Mouse (Mus musculus) ZHBTc4 (cell line): ENCODE data around the gene Amfr.
A peak's percentile ranks its signal among the peaks of the same experiment; 100 is the strongest.

Experiments used
- DNase-seq: peaks from one replicate; pipeline ENCODE4 v3.0.0-alpha.2; 2011; ENCODE audit warnings: low read depth, low spot score

The Amfr gene

DNA sequence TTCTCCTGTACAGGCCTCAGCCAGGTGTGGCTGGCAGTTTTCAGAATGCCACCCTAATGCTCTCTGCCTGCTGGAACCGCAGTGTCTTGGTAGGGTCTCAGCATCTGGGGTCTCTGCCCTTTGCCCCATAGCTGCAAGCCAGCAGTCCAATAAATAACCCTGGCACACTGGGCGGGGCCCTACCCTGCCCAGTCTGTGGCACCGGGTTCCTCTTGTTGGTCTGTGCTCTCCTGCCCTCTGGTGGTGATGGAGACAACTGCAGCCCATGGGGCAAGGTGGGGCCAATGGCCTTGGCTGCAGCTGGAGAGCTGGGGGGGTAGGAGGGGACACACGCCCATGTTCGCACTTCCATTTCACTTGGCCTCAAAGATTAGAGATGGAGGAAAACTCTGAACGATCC is 79.8 kb downstream of the Amfr start:
- DNase-seq: peak; percentile 68

GRCm38 (mm10) chr8:93931336-93931735 is 81.3 kb downstream of the Amfr start:
- no peak for DNase-seq

DNA sequence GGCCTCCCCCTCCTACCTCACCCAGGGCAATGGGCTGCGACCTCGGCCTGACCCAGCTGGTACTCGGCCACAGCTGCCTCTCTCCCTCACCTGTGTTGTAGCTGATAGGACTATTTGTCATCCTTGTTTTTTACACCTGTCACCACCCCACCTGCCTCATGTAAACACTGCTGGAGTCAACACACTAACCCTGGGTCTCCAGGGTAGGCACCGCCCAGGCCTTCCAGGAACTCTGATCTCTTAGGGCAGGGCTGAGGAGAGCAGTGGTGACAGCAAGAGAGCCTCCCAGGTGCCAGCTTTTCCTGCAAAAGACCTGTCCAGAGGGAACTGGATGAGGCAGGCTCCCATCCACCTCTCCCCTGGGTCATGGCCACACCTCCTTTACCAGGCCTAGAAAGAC is 83.4 kb downstream of the Amfr start:
- DNase-seq: no peak

- no peak for DNase-seq
These were observed 87.1 kb downstream of the Amfr start for GRCm38 (mm10) chr8:93925513-93925912.

DNA sequence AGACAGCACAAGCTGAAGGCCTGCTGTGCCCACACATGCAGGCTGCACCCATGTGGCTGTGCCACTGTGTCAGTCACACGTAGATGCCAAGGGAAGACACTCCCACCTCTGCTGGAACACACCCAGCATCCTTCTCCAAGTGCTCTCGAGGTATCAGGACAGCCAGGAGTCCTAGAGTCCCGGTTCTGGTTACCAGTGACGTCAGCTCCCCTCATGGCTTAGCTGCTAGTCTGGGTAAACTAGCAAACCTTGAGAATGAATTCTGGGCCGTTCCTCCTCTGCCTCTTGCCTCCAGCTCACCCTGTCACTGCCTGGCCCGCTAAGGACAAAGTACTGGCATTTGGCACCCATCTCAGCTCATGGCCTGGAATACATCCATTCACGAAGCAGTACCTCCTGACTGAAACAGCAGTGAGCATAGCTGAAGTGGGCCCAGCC is 88.7 kb downstream of the Amfr start:
- no peak for DNase-seq
